Mouse (Mus musculus): ENCODE measurements at regions not wholly inside any gene's neighbourhood (a gene's known extent, or its start where the extent isn't known, plus 50 kb on each side); places are given as distances from the start of the nearest gene placed in this dataset.

DNA sequence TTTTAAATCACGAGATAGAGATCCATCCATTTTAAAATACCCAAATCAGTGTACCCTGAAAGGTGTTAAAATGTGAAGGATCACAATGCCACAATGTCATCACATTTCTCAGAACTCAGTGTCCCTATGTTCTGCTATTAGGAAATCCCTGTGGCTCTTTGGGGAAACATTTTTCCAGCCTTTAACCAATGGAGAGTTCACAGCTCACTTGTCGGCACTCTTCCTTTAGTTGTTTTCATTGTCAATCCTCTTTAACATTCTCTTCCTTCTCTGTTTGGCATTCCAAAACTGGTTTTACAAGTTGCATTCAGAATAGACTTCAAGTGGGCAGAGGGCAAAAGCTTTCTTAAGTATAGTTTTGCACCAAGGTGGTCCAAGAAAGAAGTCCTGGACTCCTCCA lies 406.9 kb upstream of the Pik3r1 start:
- TF ChIP-seq CTCF (IDR thresholded peaks at IDR 0.05; ENCODE audit: low read depth, low read length): no peak
- TF ChIP-seq POLR2A (IDR thresholded peaks at IDR 0.05; ENCODE audit: extremely low read depth, insufficient read depth, low read length): no peak

Data from liver, adult 2 months (tissue).